Mouse (Mus musculus): ENCODE results near the gene Aox2. TPM values are rescaled to one million over a fixed set of nuclear protein-coding genes. Genes with fewer than 3 reads are reported as not detected.

Aox2 gene
- polyA plus RNA-seq, 1 experiment from 2014 or later, result 0.03 TPM

GRCm38 (mm10) chr1:58311221-58311864 is 33.2 kb downstream of the Aox2 start:
- H3K4me2 ChIP-seq, result no peak overlapping the region
- no peak overlapping the region for H3K27ac ChIP-seq (replicated peaks)
- H3K36me3 ChIP-seq, result no peaks in the 10 kb centered on the region
- no peak overlapping the region for H3K4me3 ChIP-seq
- WGBS, result 81% methylated on average over 7 of the region's 7 CpGs
- H3K9me3 ChIP-seq, result no peaks in the 10 kb centered on the region
- no peak overlapping the region for H3K9ac ChIP-seq
- ATAC-seq (ENCODE audit: low FRiP score, low read depth), result no peak
- H3K4me1 ChIP-seq (replicated peaks), result no peaks in the 10 kb centered on the region
- H3K27me3 ChIP-seq, result no peaks in the 10 kb centered on the region

GRCm38 (mm10) chr1:58313173-58313572 is 35.0 kb downstream of the Aox2 start:
- Histone ChIP-seq H3K27ac (replicated peaks) (no peak overlapping the region), H3K4me2 (no peak overlapping the region), H3K27me3 (no peaks in the 10 kb centered on the region), H3K9me3 (no peaks in the 10 kb centered on the region), H3K36me3 (no peaks in the 10 kb centered on the region), H3K4me1 (replicated peaks) (no peaks in the 10 kb centered on the region), H3K9ac (no peak overlapping the region), H3K4me3 (no peak overlapping the region)
- 94% methylated on average over 8 of the region's 8 CpGs for WGBS
- ATAC-seq (ENCODE audit: low FRiP score, low read depth), result no peak

- Histone ChIP-seq H3K27ac (replicated peaks) (no peak overlapping the region), H3K4me3 (no peak overlapping the region), H3K4me2 (no peak overlapping the region), H3K27me3 (no peaks in the 10 kb centered on the region), H3K4me1 (replicated peaks) (no peaks in the 10 kb centered on the region), H3K9me3 (no peaks in the 10 kb centered on the region), H3K36me3 (no peaks in the 10 kb centered on the region), H3K9ac (no peak overlapping the region)
- ATAC-seq (ENCODE audit: low FRiP score, low read depth), result no peak
- 79% methylated on average over 6 of the region's 6 CpGs for WGBS
These were observed 37.4 kb downstream of the Aox2 start for GRCm38 (mm10) chr1:58315532-58315931.

GRCm38 (mm10) chr1:58333222-58333621 is 55.1 kb downstream of the Aox2 start:
- peak overlapping the region; percentile 33; the same call in 1 of the 2 replicates for H3K9ac ChIP-seq
- WGBS, result 23% methylated on average over 4 of the region's 4 CpGs

GRCm38 (mm10) chr1:58339901-58340300 is 61.8 kb downstream of the Aox2 start:
- no peak overlapping the region for H3K9ac ChIP-seq
- no peak for ATAC-seq (ENCODE audit: low FRiP score, low read depth)
- no peak overlapping the region for H3K4me3 ChIP-seq
- 0 out of 2 replicates have a peak, but pooled peaks cover 4% of the 10 kb centered on the region for H3K4me1 ChIP-seq (replicated peaks)
- WGBS, result 53% methylated on average over 1 of the region's 1 CpGs
- no peaks in the 10 kb centered on the region for H3K9me3 ChIP-seq
- no peaks in the 10 kb centered on the region for H3K27me3 ChIP-seq
- H3K36me3 ChIP-seq, result no peaks in the 10 kb centered on the region
- H3K4me2 ChIP-seq, result no peak overlapping the region
- H3K27ac ChIP-seq (replicated peaks), result no peak overlapping the region

More at GRCm38 (mm10) chr1:58333222-58333621, 55.1 kb downstream of the Aox2 start:
- Histone ChIP-seq H3K36me3 (no peaks in the 10 kb centered on the region), H3K27me3 (no peaks in the 10 kb centered on the region), H3K4me2 (peak overlapping the region; percentile 49), H3K9me3 (no peaks in the 10 kb centered on the region), H3K4me1 (replicated peaks) (peaks cover 8% of the 10 kb centered on the region; the same call in 1 of the 2 replicates), H3K27ac (replicated peaks) (no peak overlapping the region), H3K4me3 (peak overlapping the region; percentile 17)
- no peak for ATAC-seq (ENCODE audit: low FRiP score, low read depth)

GRCm38 (mm10) chr1:58341576-58341975 is 63.5 kb downstream of the Aox2 start:
- H3K27ac ChIP-seq (replicated peaks), result no peak overlapping the region
- 0 out of 2 replicates have a peak, but pooled peaks cover 4% of the 10 kb centered on the region for H3K4me1 ChIP-seq (replicated peaks)
- no peaks in the 10 kb centered on the region for H3K9me3 ChIP-seq
- no peak overlapping the region for H3K9ac ChIP-seq
- 38% methylated on average over 7 of the region's 7 CpGs for WGBS
- no peak overlapping the region for H3K4me3 ChIP-seq
- ATAC-seq (ENCODE audit: low FRiP score, low read depth), result no peak
- H3K4me2 ChIP-seq, result no peak overlapping the region
- no peaks in the 10 kb centered on the region for H3K27me3 ChIP-seq
- no peaks in the 10 kb centered on the region for H3K36me3 ChIP-seq

GRCm38 (mm10) chr1:58343861-58344260 is 65.7 kb downstream of the Aox2 start:
- Histone ChIP-seq H3K9ac (no peak overlapping the region), H3K4me1 (replicated peaks) (0 out of 2 replicates have a peak, but pooled peaks cover 4% of the 10 kb centered on the region), H3K36me3 (no peaks in the 10 kb centered on the region), H3K4me3 (no peak overlapping the region), H3K4me2 (no peak overlapping the region), H3K27me3 (no peaks in the 10 kb centered on the region), H3K9me3 (no peaks in the 10 kb centered on the region), H3K27ac (replicated peaks) (no peak overlapping the region)
- no peak for ATAC-seq (ENCODE audit: low FRiP score, low read depth)
- WGBS, result 92% methylated on average over 4 of the region's 4 CpGs

GRCm38 (mm10) chr1:58344570-58344969 is 66.4 kb downstream of the Aox2 start:
- WGBS, result 79% methylated on average over 5 of the region's 5 CpGs
- Histone ChIP-seq H3K27ac (replicated peaks) (no peak overlapping the region), H3K36me3 (no peaks in the 10 kb centered on the region), H3K4me3 (no peak overlapping the region), H3K4me1 (replicated peaks) (0 out of 2 replicates have a peak, but pooled peaks cover 4% of the 10 kb centered on the region), H3K27me3 (no peaks in the 10 kb centered on the region), H3K9me3 (no peaks in the 10 kb centered on the region), H3K4me2 (no peak overlapping the region), H3K9ac (no peak overlapping the region)
- ATAC-seq (ENCODE audit: low FRiP score, low read depth), result no peak

GRCm38 (mm10) chr1:58346159-58346558 is 68.0 kb downstream of the Aox2 start:
- H3K36me3 ChIP-seq, result no peaks in the 10 kb centered on the region
- H3K27ac ChIP-seq (replicated peaks), result no peak overlapping the region
- WGBS, result 94% methylated on average over 14 of the region's 14 CpGs
- no peak for ATAC-seq (ENCODE audit: low FRiP score, low read depth)
- H3K9ac ChIP-seq, result no peak overlapping the region
- no peak overlapping the region for H3K4me2 ChIP-seq
- no peak overlapping the region for H3K4me3 ChIP-seq
- H3K9me3 ChIP-seq, result no peaks in the 10 kb centered on the region
- no peaks in the 10 kb centered on the region for H3K27me3 ChIP-seq
- 0 out of 2 replicates have a peak, but pooled peaks cover 4% of the 10 kb centered on the region for H3K4me1 ChIP-seq (replicated peaks)

- H3K27ac ChIP-seq (replicated peaks), result no peak overlapping the region
- H3K9ac ChIP-seq, result no peak overlapping the region
- no peaks in the 10 kb centered on the region for H3K27me3 ChIP-seq
- no peak overlapping the region for H3K4me2 ChIP-seq
- H3K9me3 ChIP-seq, result no peaks in the 10 kb centered on the region
- no peak for ATAC-seq (ENCODE audit: low FRiP score, low read depth)
- no peak overlapping the region for H3K4me3 ChIP-seq
- no peaks in the 10 kb centered on the region for H3K36me3 ChIP-seq
- no peaks in the 10 kb centered on the region for H3K4me1 ChIP-seq (replicated peaks)
- 80% methylated on average over 6 of the region's 6 CpGs for WGBS
These were observed 70.6 kb downstream of the Aox2 start for GRCm38 (mm10) chr1:58348712-58349111.

GRCm38 (mm10) chr1:58353238-58353893 is 75.2 kb downstream of the Aox2 start:
- no peaks in the 10 kb centered on the region for H3K36me3 ChIP-seq
- no peak overlapping the region for H3K27ac ChIP-seq (replicated peaks)
- no peak overlapping the region for H3K9ac ChIP-seq
- ATAC-seq (ENCODE audit: low FRiP score, low read depth), result no peak
- H3K27me3 ChIP-seq, result no peaks in the 10 kb centered on the region
- no peaks in the 10 kb centered on the region for H3K9me3 ChIP-seq
- 67% methylated on average over 4 of the region's 4 CpGs for WGBS
- no peak overlapping the region for H3K4me2 ChIP-seq
- H3K4me3 ChIP-seq, result no peak overlapping the region
- H3K4me1 ChIP-seq (replicated peaks), result no peaks in the 10 kb centered on the region

- Histone ChIP-seq H3K9me3 (no peaks in the 10 kb centered on the region), H3K4me1 (replicated peaks) (no peaks in the 10 kb centered on the region), H3K4me3 (no peak overlapping the region), H3K27me3 (no peaks in the 10 kb centered on the region), H3K9ac (no peak overlapping the region), H3K4me2 (no peak overlapping the region), H3K36me3 (no peaks in the 10 kb centered on the region), H3K27ac (replicated peaks) (no peak overlapping the region)
- WGBS, result 76% methylated on average over 19 of the region's 19 CpGs
- no peak for ATAC-seq (ENCODE audit: low FRiP score, low read depth)
These were observed 81.1 kb downstream of the Aox2 start for GRCm38 (mm10) chr1:58358958-58359901.

All from hindbrain, embryonic 15.5 days (tissue).